Mouse (Mus musculus): Measurements from ENCODE around the gene Lrriq1.
A peak's percentile ranks its signal among the peaks of the same experiment; 100 is the strongest.

The Lrriq1 gene

DNA sequence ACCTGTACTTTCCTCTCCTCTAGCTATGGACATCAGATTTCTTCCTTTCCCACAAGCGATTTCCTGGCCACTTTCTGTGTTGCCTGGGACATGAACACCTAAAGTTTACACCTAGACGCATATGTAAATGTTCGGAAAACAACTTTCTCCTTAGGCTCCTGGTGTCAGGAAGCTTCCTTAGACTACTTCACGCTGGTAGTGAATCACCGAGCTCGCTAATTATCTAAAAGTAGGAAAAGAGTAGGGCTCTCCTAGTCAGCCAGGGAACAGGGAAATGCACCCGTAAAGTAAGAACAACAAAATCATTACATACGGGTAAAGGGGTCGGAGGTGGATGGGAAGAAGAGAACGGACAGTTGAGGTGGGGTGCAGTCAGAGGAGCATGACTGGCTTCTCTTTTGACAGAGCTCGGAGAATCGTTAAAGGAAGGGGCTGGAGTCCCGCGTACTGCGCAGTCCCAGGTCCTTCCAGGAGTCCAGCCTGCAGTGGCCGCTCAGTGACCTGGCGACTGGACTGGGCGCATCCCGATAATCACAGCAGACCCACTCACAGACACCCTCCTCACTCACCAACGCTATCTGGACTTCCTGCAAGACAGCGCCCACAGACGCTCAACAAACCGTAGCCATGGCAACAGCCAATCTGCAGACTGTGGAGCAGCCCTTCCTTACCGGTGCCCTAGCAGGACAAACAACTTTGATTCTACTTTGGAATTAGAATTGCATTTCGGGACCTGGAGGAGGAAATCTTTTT, at the start of gene Lrriq1:
TSS of gene Lrriq1 (minus strand) at position 616 of the 753 bp plus-strand sequence.
- DNase-seq (ENCODE audit: low read depth), result no peak

- DNase-seq (ENCODE audit: low read depth), result peak; percentile 64
Measured at GRCm38 (mm10) chr10:103253842-103254803, 18.0 kb upstream of the Lrriq1 start.

GRCm38 (mm10) chr10:103236460-103236772, 294 bp upstream of the Lrriq1 start:
- no peak for DNase-seq (ENCODE audit: low read depth)

DNA sequence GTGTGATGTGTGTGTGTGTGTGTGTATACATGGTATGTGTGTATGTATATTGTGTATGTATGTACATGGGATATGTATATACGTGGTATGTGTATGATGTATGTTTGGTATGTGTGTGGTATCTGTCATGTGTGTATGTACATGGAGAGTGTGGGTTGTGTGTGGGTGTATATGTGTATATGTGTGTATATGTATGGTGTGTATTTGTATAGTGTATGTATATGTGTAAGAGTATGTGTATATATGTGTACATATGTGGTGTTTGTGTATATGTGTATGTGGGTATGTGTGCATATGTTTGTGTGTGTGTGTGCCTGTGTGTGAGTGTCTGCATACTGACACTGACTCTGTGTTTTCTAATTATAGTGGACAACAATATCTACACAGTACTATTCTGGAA, 9.5 kb downstream of the Lrriq1 start:
- DNase-seq (ENCODE audit: low read depth), result no peak

GRCm38 (mm10) chr10:103194655-103195328, 41.3 kb downstream of the Lrriq1 start:
- peak; percentile 57 for DNase-seq (ENCODE audit: low read depth)

DNA sequence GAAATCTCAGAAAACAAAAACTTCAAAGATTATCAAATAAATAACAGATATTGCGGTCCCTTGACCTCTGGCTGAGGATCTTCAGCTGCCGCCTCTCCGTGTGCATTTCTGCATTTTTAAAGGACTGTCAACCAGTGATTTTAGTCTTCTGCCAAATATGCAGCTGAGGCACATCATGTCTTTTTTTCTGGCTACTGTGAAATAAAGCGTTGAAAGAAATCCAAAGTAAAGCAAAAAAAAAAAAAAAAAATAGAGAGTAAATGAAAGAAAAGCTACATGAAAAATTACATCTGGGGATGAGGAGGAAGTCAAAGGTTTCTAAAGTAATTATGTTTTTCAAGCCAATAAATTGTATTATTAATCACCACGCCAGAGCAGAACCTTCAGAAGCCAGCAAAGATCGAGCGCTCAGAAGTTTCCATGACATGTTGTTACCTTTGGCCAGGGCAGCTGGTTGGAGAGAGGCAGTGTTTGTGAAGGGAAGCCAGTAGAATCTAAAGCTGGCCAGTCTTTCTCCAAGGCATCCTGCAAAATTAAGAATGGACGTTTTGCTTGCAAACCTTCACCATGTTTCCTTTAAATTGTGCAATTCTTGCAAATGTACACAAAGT, 90.2 kb downstream of the Lrriq1 start:
- no peak for DNase-seq (ENCODE audit: low read depth)

- DNase-seq (ENCODE audit: low read depth), result no peak
Measured at GRCm38 (mm10) chr10:103144927-103145768, 91.0 kb downstream of the Lrriq1 start.

DNA sequence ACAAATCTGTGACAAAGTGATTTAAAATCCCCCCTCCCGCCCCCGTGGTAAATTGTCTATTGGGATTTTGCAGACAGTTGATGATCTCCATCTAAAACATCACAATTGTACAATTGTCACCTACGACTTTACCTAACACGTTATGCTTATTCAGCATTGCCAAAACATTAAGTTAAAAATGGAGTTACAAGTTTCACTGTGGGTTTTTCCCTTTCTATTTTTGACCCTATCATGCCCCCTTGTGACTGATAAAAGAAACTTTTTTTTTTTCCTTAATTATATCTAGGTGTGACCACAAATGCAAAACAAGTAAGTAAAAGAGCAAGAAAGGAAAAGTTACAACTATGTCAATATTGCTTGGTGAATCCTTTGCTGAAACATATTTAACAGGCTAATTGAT, 93.6 kb downstream of the Lrriq1 start:
- peak; percentile 57 for DNase-seq (ENCODE audit: low read depth)

DNA sequence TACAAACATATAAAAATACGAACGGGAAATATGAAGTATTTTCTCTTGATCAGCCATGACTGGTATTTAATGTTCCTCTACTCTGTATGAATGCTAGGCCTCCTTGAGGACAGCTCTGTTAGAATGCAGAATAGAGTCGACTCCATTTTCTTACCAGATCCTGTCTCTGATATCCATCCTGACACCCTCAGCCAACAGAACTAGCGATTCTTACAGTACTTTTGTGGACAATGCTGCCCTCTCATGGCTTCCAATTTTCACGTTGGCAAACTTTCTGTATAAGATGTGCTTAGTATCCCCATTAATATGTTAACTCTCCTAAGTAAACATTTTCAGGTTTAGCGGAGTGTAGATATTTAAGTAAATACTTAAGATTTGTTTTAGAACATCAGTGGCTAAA, 94.6 kb downstream of the Lrriq1 start:
- peak; percentile 31 for DNase-seq (ENCODE audit: low read depth)

GRCm38 (mm10) chr10:103140609-103141008, 95.5 kb downstream of the Lrriq1 start:
- DNase-seq (ENCODE audit: low read depth), result no peak

GRCm38 (mm10) chr10:103114629-103115028, 121.5 kb downstream of the Lrriq1 start:
- no peak for DNase-seq (ENCODE audit: low read depth)

DNA sequence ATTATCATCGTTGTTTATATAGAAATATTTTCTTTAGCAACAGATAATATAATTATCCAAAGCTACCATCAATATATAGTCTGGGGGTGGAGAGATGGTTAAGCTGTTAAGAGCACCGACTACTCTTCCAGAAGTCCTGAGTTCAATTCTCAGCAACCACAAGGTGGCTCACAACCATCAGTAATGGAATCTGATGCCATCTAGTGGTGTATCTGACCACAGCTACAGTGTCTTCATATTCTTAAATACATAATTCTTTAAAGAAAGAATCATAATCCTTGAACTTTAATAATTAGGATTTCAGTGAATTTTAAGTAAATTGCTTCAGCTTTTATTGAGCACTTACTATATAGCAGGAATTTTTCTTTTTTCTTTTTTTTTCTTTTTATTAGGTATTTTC, 128.0 kb downstream of the Lrriq1 start:
- DNase-seq (ENCODE audit: low read depth), result peak; percentile 38

DNA sequence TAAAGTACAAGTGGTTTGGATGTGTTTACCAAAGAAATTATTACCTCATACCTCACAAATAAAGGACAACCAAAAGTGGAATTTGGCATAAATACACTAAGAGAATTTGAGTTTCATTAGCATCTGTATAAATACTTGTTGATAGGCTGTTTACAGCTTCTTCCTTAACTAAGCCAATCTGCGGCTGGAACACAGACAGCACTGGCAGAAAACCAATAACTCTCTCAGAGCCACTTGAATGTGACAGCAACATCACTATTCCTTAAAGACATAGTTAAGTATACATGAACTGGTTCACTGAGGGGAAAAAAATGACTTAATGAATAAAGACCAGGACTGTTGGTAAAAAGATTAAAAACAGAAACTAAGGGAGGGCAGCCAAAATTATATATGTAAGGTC, 150.0 kb downstream of the Lrriq1 start:
- no peak for DNase-seq (ENCODE audit: low read depth)

GRCm38 (mm10) chr10:103049593-103049992, 186.5 kb downstream of the Lrriq1 start:
- DNase-seq (ENCODE audit: low read depth), result no peak

DNA sequence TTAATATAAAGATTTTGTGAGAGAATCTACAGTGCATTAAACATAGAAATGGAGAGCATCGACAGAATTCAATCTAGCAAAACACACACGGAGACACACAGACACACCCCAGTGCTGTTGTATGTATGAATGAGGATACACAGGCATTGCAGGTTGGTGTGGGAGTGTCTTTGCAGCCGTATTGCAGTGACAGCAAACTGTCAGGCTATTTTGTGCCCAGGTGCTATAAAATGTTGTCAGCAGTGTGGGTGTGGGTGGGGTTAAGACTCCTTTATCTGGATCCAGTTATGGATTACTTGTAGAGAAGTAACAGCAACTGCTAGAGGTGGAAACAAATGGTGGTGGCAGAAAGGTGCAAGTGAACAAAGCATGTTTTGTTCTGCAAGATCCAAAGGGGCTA, 189.5 kb downstream of the Lrriq1 start:
- DNase-seq (ENCODE audit: low read depth), result no peak

GRCm38 (mm10) chr10:103045019-103045418, 191.1 kb downstream of the Lrriq1 start:
- no peak for DNase-seq (ENCODE audit: low read depth)

DNA sequence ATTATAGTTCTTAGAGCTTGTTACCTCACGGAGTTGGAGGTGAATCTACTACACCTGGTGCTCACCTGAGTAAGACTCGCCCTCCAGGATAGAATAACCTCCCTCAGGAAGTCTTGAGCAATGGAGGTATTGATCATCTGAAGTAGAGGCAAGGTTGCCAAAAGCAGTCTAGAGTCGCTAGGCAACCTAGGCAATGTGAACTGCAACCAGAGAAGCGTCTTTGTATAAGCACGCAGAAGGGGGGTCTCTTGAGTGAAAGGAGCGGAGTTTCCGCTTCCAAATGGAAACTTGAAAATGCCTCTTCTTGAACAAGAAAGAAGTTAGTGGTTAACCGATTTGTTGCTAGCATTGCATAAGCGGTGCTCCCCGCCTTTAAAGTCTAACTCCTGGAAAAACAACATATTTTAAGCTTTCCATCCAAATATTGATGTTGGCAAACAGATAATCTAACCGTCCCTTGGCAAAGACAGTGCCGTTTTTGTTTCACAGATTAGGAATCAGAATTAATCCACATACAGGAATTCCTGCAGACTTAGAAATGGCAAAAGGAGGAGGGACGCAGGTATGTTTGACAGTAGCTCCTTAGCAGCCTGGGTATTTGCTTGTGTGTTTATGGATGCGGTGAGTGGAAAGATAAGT, 201.0 kb downstream of the Lrriq1 start:
- DNase-seq (ENCODE audit: low read depth), result no peak

GRCm38 (mm10) chr10:103030931-103031330, 205.2 kb downstream of the Lrriq1 start:
- no peak for DNase-seq (ENCODE audit: low read depth)

DNA sequence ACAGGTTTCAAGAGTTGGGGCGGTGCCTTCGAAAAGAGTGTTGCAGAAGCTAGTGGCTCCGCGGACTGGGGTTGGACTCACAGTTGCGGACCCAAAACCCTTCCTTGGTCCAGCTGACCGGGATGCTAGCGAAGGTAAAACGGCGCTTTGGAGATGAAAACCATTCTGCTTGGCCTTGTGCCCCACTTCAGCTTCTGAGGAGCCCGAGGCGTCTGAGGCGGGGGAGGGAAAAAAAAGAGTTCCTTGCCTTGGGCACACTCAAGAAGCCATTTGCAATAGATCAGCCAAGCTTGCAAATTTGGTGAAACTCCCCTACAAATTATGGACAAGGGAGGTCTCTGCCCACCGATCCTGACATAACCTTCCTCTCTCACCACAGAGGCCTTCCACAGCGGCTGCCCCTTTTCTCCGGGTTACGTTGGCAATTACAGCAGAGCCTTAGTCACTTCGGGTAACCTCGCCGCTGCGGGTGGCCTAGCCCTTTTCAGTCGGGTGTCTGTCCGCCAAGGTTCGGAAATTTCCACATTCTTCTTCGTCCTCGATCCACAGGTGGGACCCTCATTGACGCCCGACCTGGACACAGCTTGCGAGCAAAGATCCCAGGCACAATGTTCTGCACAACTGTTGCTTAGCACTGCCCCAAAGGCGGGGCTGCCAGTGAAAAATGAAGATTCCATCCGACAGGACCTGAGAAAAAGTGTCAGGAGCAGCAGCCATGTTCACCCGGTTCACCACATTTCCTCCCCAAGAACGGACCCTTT, 206.2 kb downstream of the Lrriq1 start, which contains the start of gene Alx1:
TSS of gene Alx1 (minus strand) at position 486 of the 761 bp plus-strand sequence.
- DNase-seq (ENCODE audit: low read depth), result no peak
